Mouse (Mus musculus) limb, embryonic 12.5 days (tissue): ENCODE results near the gene 2010106E10Rik. TPM values are rescaled to one million over a fixed set of nuclear protein-coding genes. Genes with fewer than 3 reads are reported as not detected.
A peak's percentile ranks its signal among the peaks of the same experiment; 100 is the strongest.

Experiments
- ATAC-seq: fragments of 200-750 bp; cut with Nextera tagmentation; 2 replicates; pipeline ENCODE4 v1.8.0; 2017; ENCODE audit warnings: low read depth, moderate TSS enrichment; ENCODE audit not compliant: insufficient number of reproducible peaks, insufficient read depth, low FRiP score, low TSS enrichment
- H3K27ac ChIP-seq: fragments of 300-500 bp; sonication (generic); 2 replicates; pipeline ENCODE4 v1.5.1; 2016; ENCODE audit warnings: mild to moderate bottlenecking, moderate library complexity
- H3K27me3 ChIP-seq: fragments of 300-500 bp; sonication (generic); 2 replicates; pipeline ENCODE4 v1.6.1; 2016; ENCODE audit warnings: mild to moderate bottlenecking, moderate library complexity
- H3K36me3 ChIP-seq: fragments of 300-500 bp; sonication (generic); 2 replicates; pipeline ENCODE4 v1.6.1; 2016; ENCODE audit warnings: mild to moderate bottlenecking, moderate library complexity
- H3K4me1 ChIP-seq: fragments of 300-500 bp; sonication (generic); replicated peaks from 2 replicates; pipeline ENCODE4 v1.6.1; 2016
- H3K4me2 ChIP-seq: fragments of 300-500 bp; sonication (generic); 2 replicates; pipeline ENCODE4 v1.6.1; 2016; ENCODE audit warnings: mild to moderate bottlenecking, moderate library complexity
- H3K4me3 ChIP-seq: fragments of 300-500 bp; sonication (generic); replicated peaks from 2 replicates; pipeline ENCODE4 v1.5.1; 2016; ENCODE audit warnings: mild to moderate bottlenecking
- H3K9ac ChIP-seq: fragments of 300-500 bp; sonication (generic); replicated peaks from 2 replicates; pipeline ENCODE4 v1.6.1; 2016; ENCODE audit warnings: mild to moderate bottlenecking, moderate library complexity
- H3K9me3 ChIP-seq: fragments of 300-500 bp; sonication (generic); 2 replicates; pipeline ENCODE4 v1.6.1; 2016; ENCODE audit warnings: mild to moderate bottlenecking, moderate library complexity
- WGBS: fragments of 180-500 bp; shearing (Covaris S2); methylation state at CpG from one replicate; pipeline ENCODE4 v1.1.7; 2016; 5-methylcytosine and 5-hydroxymethylcytosine counted together
- polyA plus RNA-seq: library from polyadenylated mRNA; unstranded; fragments of >200 nt; fragmentation: Nextera tagmentation; extraction: Ambion mirVana; gene quantifications from 2 replicates; pipeline ENCODE4 v1.2.1, GENCODE M21; 2016

The 2010106E10Rik gene
- not detected in 2 replicates for polyA plus RNA-seq

DNA sequence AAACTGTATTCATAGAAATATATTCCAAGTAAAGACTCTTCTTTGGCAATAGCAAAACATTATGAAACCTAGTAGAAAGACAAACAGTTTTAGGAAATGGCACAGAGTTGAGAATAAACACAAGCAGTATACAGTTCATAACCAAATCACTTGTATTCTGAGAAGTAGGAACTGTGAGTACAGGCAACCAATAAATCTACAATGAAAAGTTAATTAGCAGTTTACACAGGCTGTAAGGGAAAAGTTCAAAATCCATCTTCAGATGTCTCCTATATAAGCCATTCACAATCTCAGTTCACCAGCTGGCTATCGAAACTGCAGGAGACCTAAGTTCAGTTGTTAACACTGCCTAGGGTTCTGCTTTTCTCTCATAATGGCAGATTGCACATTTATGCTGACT is at the start of gene 2010106E10Rik:
2010106E10Rik (plus strand) TSS at position 301 of the 400 bp plus-strand sequence.
- H3K27ac ChIP-seq, result no peak within 1 kb of the TSS
- H3K4me1 ChIP-seq, result no peaks in the 10 kb centered on the region
- no peak for ATAC-seq
- WGBS, result 73% methylated on average over 1 of the region's 1 CpGs
- no peaks in the 10 kb centered on the region for H3K27me3 ChIP-seq
- no peak within 1 kb of the TSS for H3K4me2 ChIP-seq
- no peaks in the 10 kb centered on the region for H3K36me3 ChIP-seq
- H3K4me3 ChIP-seq, result no peak within 1 kb of the TSS
- no peak within 1 kb of the TSS for H3K9ac ChIP-seq
- no peaks in the 10 kb centered on the region for H3K9me3 ChIP-seq

GRCm38 (mm10) chrX:112505651-112506050 is 10.6 kb downstream of the 2010106E10Rik start:
- H3K36me3 ChIP-seq, result no peaks in the 10 kb centered on the region
- H3K4me1 ChIP-seq, result no peaks in the 10 kb centered on the region
- H3K27ac ChIP-seq, result no peak overlapping the region
- H3K9ac ChIP-seq, result no peak overlapping the region
- H3K27me3 ChIP-seq, result no peaks in the 10 kb centered on the region
- no peak for ATAC-seq
- H3K4me2 ChIP-seq, result no peak overlapping the region
- no peak overlapping the region for H3K4me3 ChIP-seq
- 71% methylated on average over 2 of the region's 2 CpGs for WGBS
- H3K9me3 ChIP-seq, result no peaks in the 10 kb centered on the region

DNA sequence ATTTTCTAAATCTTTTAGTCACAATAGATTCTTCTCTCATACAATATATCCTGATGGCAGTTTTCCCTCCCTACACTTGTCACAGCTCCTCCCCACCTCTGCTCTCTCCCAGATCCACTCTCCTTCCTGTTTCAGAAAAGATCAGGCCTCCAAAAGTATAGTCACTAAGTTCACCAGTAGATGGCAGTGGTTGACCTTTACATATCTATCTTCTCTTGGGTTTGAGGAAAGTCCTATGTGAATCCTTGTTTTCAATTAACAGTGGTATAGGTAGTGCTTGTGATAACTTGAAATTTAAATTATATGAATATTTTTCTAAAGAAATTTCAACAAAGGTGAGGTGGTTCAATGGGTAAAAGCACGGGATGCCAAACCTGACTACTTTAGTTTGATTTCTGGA is 29.7 kb downstream of the 2010106E10Rik start:
- ATAC-seq, result no peak
- Histone ChIP-seq H3K4me2 (no peak overlapping the region), H3K9ac (no peak overlapping the region), H3K4me1 (no peaks in the 10 kb centered on the region), H3K36me3 (no peaks in the 10 kb centered on the region), H3K27ac (no peak overlapping the region), H3K27me3 (no peaks in the 10 kb centered on the region), H3K9me3 (no peaks in the 10 kb centered on the region), H3K4me3 (no peak overlapping the region)
- WGBS, result 72% methylated on average over 1 of the region's 1 CpGs

DNA sequence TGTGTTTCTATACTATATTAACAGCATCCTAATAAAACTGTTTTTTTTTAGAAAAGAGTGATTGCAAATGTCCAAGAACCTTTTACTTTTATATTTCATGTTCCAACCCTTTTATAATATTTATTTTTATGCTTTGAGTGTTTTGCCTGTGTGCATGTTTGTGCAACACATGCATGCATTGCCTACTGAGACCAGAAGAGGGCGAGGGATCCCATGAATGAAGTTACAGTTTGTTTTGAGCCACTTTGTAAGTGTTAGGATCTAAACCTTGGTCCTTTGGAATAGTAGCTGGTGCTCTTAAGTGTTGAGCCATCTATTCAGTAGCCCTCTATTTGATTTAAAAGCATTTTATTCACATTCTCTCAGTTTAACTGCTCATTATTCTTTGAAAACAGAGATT is 48.0 kb downstream of the 2010106E10Rik start:
- Histone ChIP-seq H3K9ac (no peak overlapping the region), H3K4me1 (no peaks in the 10 kb centered on the region), H3K9me3 (no peaks in the 10 kb centered on the region), H3K36me3 (no peaks in the 10 kb centered on the region), H3K4me2 (no peak overlapping the region), H3K27me3 (no peaks in the 10 kb centered on the region), H3K4me3 (no peak overlapping the region), H3K27ac (no peak overlapping the region)
- ATAC-seq, result no peak
- WGBS, result 32% methylated on average over 1 of the region's 1 CpGs

- 79% methylated on average over 2 of the region's 2 CpGs for WGBS
Measured at GRCm38 (mm10) chrX:112567716-112568115, 72.6 kb downstream of the 2010106E10Rik start.

DNA sequence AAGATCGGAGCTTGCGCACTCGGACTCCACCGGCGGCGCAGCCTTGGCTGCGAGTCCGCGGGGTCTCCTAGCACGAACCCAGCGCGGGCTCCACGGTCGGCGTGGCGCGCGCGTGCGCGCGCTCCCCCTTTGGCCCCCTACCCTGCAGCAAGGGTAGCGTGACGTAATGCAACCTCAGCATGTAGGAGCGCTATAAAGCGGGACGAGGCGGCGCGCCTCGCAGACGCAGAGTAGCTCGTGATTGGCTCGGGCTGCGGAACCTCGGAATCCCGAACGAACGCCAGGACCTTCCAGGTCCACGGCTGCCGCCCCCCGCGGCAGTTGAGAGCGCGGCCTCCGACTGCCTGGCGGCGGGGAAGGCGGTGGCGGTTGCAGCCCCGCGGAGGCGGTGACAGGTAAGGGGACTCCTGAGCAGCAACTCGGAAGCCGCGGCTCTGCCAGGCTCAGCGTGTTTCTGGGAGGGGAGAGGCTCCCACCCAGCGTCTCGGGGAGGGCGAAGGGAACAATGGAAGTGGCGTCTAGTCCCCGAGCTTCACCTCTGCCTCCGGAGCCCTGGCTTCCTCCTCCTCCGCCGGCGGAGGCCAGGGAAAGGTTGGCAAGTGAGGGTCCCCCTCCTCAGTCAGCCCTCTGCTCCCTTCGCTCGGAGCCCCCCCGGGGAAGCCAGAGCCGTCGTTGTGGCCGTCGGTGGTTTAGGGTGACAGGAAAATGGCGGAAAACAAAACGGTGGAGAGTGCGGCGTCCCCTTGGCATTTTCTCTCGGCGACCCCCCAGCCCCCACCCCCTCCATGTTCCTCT is 105.6 kb downstream of the 2010106E10Rik start, which contains the start of gene Zfp711:
Zfp711 (plus strand) TSS at position 16 of the 795 bp plus-strand sequence.
- ATAC-seq, result peak; percentile 99
- Histone ChIP-seq H3K27me3 (no peaks in the 10 kb centered on the region), H3K4me3 (peak within 1 kb of the TSS; percentile 64), H3K9ac (peak within 1 kb of the TSS; percentile 78), H3K4me2 (peak within 1 kb of the TSS; percentile 55), H3K36me3 (no peaks in the 10 kb centered on the region), H3K4me1 (no peaks in the 10 kb centered on the region), H3K9me3 (no peaks in the 10 kb centered on the region), H3K27ac (peak within 1 kb of the TSS; percentile 86)
- WGBS, result 17% methylated on average over 67 of the region's 79 CpGs

More at GRCm38 (mm10) chrX:112567716-112568115, 72.6 kb downstream of the 2010106E10Rik start:
- Histone ChIP-seq H3K9ac (no peak overlapping the region), H3K27ac (no peak overlapping the region), H3K4me1 (no peaks in the 10 kb centered on the region), H3K36me3 (no peaks in the 10 kb centered on the region), H3K27me3 (no peaks in the 10 kb centered on the region), H3K4me3 (no peak overlapping the region), H3K9me3 (no peaks in the 10 kb centered on the region), H3K4me2 (no peak overlapping the region)
- ATAC-seq, result no peak

DNA sequence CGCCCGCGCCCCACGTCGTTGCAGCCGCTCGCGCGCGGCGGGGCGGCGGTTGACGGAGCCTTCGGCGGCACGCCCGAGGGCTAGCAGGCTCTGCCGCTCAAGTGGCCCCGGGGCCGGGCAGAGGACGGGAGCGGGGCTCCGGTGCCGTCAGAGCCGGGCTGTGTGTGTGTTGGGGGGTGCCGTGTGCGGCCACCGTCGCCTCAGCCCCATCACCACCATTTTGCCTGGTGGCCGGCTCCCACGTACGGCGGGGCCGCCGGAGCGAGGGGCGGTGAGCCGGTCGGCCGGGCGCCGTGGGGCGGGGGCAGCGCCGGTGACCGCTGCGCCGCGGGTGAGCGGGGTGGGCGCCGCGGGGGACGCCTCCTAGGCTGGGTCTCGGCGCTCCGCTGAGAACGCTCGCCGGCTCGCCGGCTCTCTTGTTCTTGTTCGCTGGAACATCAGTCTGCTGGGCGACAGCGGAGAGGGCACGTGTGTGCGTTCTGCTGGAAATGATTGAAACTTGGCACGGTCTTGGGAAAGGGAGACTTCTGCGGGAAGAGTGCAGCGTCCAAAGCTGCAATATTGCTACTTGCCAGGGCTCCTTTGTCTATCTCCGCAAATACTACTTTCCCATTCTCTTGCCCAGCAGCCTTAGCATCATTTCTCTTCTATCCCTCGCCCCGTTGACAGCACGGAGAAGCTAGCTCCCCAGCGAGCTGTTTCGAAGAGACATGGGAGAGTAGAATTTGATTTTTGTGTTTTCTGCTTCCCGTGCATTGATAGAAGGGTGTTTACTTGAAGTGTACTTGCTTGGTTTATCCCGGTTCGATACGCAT is 106.4 kb downstream of the 2010106E10Rik start:
- Histone ChIP-seq H3K9me3 (no peaks in the 10 kb centered on the region), H3K9ac (peak overlapping the region; percentile 78), H3K27ac (peak overlapping the region; percentile 86), H3K36me3 (no peaks in the 10 kb centered on the region), H3K4me1 (no peaks in the 10 kb centered on the region), H3K27me3 (no peaks in the 10 kb centered on the region), H3K4me3 (peak overlapping the region; percentile 64), H3K4me2 (peak overlapping the region; percentile 55)
- ATAC-seq, result peak; percentile 40; the same call in 1 of the 2 replicates
- 13% methylated on average over 68 of the region's 81 CpGs for WGBS

Other genes with a start within 250 kb of the 2010106E10Rik start
- 71.0 and 72.6 TPM in 2 replicates for gene Apool, start 183.9 kb upstream of the 2010106E10Rik start, polyA plus RNA-seq
- gene Satl1, start 88.5 kb upstream of the 2010106E10Rik start, polyA plus RNA-seq, result not detected in 2 replicates
- gene Zfp711, start 105.3 kb downstream of the 2010106E10Rik start, polyA plus RNA-seq, result 19.3 and 21.9 TPM in 2 replicates
- 0.48 and 0.67 TPM in 2 replicates for gene Pof1b, start 203.4 kb downstream of the 2010106E10Rik start, polyA plus RNA-seq